ENCODE assay signal across 22 mouse cellular contexts in genomic region chr10:59548768-59549333, GRCm38 (mm10).
DNase-seq lines count a peak whose midpoint lies in the region; ATAC-seq and TF ChIP-seq lines count a peak whose summit lies in the region.
"Had no signal": no experiment of that assay in that cellular context is flagged by ENCODE, and none has a peak within 500 bp of the region (broad histone marks: within the 10 kb centered on the region; RNA-seq: fewer than 3 reads in every experiment).

No protein-coding gene starts in this region.

- H3K36me3 ChIP-seq in lung, embryonic 16.5 days (ENCODE audit: control insufficient read depth, insufficient read depth, low read length), result no peaks in the 10 kb centered on the region
- peaks cover 4% of the 10 kb centered on the region; the same call in 1 of the 2 replicates for H3K36me3 ChIP-seq in liver, postnatal 0 days (replicated peaks; ENCODE audit: insufficient read depth, low read length)
- H3K36me3 ChIP-seq: embryonic facial prominence, embryonic 12.5 days; midbrain, embryonic 10.5 days had no signal

- H3K4me3 ChIP-seq in lung, embryonic 16.5 days (ENCODE audit: low read length), result no peak overlapping the region
- H3K4me3 ChIP-seq in liver, postnatal 0 days (ENCODE audit: low read depth, low read length), result no peak overlapping the region
- H3K4me3 ChIP-seq: embryonic facial prominence, embryonic 12.5 days; layer of hippocampus, adult 2 months; midbrain, embryonic 10.5 days had no signal

- WGBS in lung, embryonic 16.5 days, result 73% methylated on average over 11 of the region's 11 CpGs
- WGBS in liver, postnatal 0 days (ENCODE audit: insufficient replicate concordance), result 74% methylated on average over 9 of the region's 11 CpGs

- no peak for TF ChIP-seq EP300 in liver, postnatal 0 days (IDR thresholded peaks at IDR 0.05; ENCODE audit: low read depth)

- no peak overlapping the region for H3K27ac ChIP-seq in lung, embryonic 16.5 days (ENCODE audit: low read length)
- H3K27ac ChIP-seq in liver, postnatal 0 days (ENCODE audit: low read depth), result no peak overlapping the region
- H3K27ac ChIP-seq: embryonic facial prominence, embryonic 12.5 days; liver, embryonic 14.5 days; midbrain, embryonic 10.5 days had no signal

- H3K4me2 ChIP-seq in lung, embryonic 16.5 days (ENCODE audit: low read depth, low read length), result no peak overlapping the region
- no peak overlapping the region for H3K4me2 ChIP-seq in liver, postnatal 0 days (ENCODE audit: low read depth, low read length)
- H3K4me2 ChIP-seq: embryonic facial prominence, embryonic 12.5 days had no signal

- H3K9ac ChIP-seq in lung, embryonic 16.5 days (ENCODE audit: low read length), result no peak overlapping the region
- H3K9ac ChIP-seq in liver, postnatal 0 days (replicated peaks), result no peak overlapping the region
- H3K9ac ChIP-seq: embryonic facial prominence, embryonic 12.5 days; liver, embryonic 14.5 days had no signal

- no peaks in the 10 kb centered on the region; the same call in 1 of the 2 replicates for H3K4me1 ChIP-seq in lung, embryonic 16.5 days (replicated peaks; ENCODE audit: control insufficient read depth, insufficient read depth, low read length)
- H3K4me1 ChIP-seq in liver, postnatal 0 days (ENCODE audit: insufficient read depth), result no peaks in the 10 kb centered on the region
- H3K4me1 ChIP-seq: embryonic facial prominence, embryonic 12.5 days had no signal

- ATAC-seq in lung, embryonic 16.5 days (ENCODE audit: low read depth), result peak; percentile 23; the same call in 1 of the 2 replicates
- ATAC-seq in liver, postnatal 0 days, result peak; percentile 79
- ATAC-seq: hindbrain, embryonic 16.5 days; intestine, postnatal 0 days had no signal

- peak; percentile 57 for DNase-seq in adrenal gland, postnatal 14 days
- DNase-seq in adrenal gland, adult 18-20 months (ENCODE audit: low spot score in 2 of 2), result no peak
- DNase-seq in lung, adult 18-20 months, result no peak
- peak; percentile 24 for DNase-seq in c-Kit-positive CD71-positive TER-119-positive erythroid progenitor cells, embryonic 14.5 days (ENCODE audit: low spot score)
- no peak for DNase-seq in liver, postnatal 0 days
- no peak for DNase-seq in spleen, adult 12 weeks (ENCODE audit: low spot score)
- DNase-seq in right cerebral cortex, postnatal 4 days, result no peak
- DNase-seq: cerebellum, adult 11 months; cerebellum, postnatal 10 days; gastrocnemius, postnatal 36 days; kidney, postnatal 14 days; left cerebral cortex, postnatal 4 days; right cerebral cortex, postnatal 25 days; thymus, postnatal 25 days had no signal

- H3K9me3 ChIP-seq in lung, embryonic 16.5 days (ENCODE audit: control insufficient read depth, low read length), result peaks cover 4% of the 10 kb centered on the region; the same call in 1 of the 2 replicates
- H3K9me3 ChIP-seq in liver, postnatal 0 days (ENCODE audit: low read length), result peaks cover 10% of the 10 kb centered on the region

- H3K27me3 ChIP-seq in lung, embryonic 16.5 days (ENCODE audit: control insufficient read depth, insufficient read depth, low read depth, low read length), result no peaks in the 10 kb centered on the region
- no peaks in the 10 kb centered on the region for H3K27me3 ChIP-seq in liver, postnatal 0 days (ENCODE audit: insufficient read depth, low read length)
- H3K27me3 ChIP-seq: CH12.LX; embryonic facial prominence, embryonic 12.5 days had no signal

- no peak for TF ChIP-seq CTCF in liver, postnatal 0 days (IDR thresholded peaks at IDR 0.05; ENCODE audit: low read depth)

Comparison
In these comparisons a context has a peak if more than half of its experiments do, and no peak if none do; other contexts are left out.
1. DNase-seq: peak in adrenal gland, postnatal 14 days (single experiment) and c-Kit-positive CD71-positive TER-119-positive erythroid progenitor cells, embryonic 14.5 days (single experiment); none in adrenal gland, adult 18-20 months (0 of 2), lung, adult 18-20 months (0 of 2), liver, postnatal 0 days (single experiment), spleen, adult 12 weeks (single experiment) and right cerebral cortex, postnatal 4 days (single experiment).